Mouse (Mus musculus) retina, adult 2 months (tissue): Measurements from ENCODE around the gene Pxn.

ENCODE experiments used
- DNase-seq: peaks from one replicate; pipeline ENCODE4 v3.0.0-alpha.2; 2012; ENCODE audit warnings: low read depth, low spot score

The Pxn gene

DNA sequence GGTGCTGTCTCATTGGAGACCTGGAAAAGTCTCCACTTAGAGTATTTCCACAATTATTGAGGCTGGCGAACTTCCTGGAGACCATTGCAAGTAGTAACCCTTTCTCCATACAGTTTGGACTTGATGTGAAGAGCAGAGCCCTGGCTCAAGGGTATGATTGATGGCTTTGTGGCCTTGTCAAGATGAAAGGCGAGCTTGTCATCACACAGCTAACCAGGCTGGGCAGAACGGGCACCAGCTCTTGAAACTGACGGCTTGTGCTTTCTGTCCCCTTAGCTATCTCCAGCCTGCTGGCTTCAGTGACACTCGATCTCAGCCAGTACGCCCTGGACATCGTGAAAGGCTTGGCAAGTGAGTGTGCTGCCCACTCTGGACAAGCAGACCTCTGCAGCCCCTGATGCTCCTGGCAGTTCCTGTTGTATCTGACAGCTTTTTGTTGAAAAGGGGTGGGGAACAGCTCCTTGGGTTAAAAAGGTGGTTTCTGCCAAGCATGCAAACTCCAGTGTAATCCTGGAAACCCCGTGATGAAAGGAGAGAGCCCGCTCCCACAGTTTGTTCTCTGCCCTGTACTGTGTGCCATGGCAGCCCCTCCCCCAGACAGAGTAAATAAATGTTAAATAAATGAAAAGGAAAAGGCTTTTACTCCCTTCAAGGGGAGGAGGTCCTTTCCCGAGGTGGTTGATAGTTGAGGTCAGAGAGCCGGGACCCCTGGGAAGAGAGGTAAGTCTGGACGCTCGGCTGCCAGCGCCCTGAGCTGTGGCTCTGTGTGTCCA lies 73.9 kb downstream of the Pxn start:
- DNase-seq = no peak

DNA sequence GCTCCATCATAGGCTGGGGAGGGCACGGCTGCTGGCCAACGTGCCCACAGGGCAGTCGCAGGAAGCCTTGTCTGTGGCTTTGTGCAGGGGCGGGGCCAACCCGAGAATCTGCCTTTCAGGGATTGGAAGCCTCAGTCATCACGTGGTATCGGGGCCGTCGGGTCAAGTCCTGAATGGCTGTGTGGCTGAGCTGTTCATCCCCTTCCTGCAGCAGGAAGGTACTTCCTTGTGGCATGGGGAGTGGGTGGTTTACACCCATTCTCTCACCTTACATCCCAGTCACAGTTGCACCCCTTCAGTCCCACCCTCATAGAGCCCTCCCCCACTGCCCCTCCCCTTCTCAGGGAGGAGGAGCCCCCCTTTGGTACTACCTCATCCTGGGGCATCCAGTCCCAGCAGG lies 75.2 kb downstream of the Pxn start:
- DNase-seq = no peak

DNA sequence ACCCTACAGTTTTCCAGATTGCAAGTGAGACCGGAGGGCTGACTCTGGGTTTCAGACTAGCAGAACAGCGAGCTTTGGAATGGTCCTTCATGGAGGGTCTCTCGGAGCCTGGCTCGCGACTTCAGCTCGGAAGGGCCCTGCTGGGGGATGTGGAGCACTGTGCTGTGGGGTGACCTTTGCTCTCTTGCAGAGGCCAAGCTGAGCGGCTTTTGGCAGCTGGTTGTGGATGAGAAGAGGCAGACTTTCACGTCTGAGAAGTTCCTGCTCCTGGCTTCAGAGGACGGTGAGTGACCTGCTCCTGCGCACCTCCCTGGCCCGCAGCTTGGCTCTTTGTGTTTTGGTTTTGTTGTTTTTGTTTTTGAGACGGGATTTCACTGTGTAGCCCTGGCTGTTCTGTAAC lies 79.1 kb downstream of the Pxn start:
- no peak for DNase-seq

DNA sequence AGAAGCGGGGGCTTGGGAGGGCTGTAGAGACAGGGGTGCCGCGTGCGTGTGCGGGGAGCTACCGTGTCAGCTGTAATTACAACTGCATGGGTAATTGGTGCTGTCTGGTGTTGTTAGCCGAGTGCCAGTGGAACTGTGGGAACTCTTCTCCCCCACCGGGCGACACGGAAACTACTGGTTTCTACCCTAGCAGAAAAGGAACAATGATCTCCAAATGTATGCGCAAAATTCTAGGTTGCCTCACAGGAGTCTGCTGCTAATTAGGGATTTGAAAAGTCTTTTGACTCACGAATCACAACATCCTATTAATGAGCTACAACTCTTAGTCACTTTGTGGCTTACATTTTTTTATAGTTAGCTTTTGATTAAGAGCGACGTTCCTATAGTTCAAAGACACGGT lies 79.7 kb downstream of the Pxn start:
- no peak for DNase-seq

DNA sequence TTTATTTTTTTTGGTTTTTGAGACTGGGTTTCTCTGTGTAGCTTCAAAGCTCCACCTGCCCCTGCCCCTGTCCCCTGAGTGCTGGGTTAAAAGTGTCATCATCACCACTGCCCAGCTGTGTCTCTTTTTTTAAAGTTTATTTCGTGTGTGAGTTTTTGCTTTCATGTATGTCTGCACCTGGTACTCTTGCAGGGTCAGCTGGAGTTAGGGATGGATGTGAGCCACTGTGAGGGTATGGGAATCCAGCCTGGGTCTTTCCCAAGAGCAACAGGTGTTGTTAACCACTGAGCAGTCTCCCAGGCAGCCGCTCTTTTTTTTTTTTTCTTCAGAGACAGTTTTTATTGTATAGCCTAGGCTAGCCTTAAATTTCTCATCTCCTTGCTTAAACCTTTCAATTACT lies 80.3 kb downstream of the Pxn start:
- no peak for DNase-seq

DNA sequence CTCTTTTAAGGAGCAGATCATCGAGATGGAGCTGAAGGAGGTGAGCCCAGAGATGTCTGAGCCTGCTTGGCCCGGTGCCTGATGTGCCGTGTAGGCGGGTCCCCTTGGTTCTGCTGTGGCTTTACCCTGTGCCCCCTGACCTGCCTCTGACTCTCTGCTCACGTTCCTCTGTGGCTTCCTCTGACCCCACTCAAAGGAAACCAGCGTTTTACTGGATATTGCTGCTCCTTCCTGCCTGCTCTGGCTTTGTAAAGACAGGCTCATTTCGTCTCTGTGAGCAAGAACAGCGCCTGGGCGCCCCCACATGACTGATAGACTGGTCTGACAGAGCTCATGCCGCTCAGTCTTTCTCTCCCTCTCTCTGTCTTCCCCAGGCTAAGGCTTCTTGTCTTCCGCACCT lies 84.6 kb downstream of the Pxn start:
- DNase-seq = no peak

DNA sequence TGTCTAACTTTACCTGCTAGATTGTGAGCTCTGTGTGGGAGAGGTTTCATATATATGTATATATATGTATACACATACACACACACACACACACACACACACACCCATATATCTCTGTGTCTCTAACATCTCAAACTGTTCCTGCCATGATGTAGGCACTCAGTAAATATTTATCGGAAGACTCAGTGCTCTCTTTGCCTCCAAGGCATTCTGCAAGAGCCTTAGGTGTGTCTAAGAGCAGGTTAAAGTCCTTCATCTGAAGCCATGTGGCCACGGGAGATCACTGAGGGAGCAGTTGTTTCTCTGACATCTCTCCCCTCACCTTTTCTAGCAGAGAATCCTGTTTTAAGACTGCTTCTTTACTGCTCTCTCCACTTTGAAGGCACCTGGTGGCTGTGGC lies 85.0 kb downstream of the Pxn start:
- no peak for DNase-seq

DNA sequence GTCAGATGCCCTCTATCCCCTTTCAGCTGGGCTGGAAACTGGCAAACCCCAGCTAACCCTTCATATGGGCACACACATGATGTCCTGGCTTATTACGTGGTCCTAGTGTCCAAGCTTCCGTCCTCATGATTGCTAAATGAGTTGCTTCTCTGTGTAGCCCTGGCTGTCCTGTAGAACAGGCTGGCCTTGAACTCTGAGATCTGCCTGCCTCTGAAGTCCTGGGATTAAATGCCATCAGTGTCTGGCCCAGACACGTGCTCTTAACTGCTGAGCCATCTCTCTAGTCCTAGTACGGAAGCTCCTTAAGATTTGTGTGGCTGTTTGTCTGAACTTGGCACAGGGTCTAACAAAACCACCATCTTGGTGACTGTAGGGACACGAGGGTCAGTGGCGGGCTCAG lies 97.1 kb downstream of the Pxn start:
- no peak for DNase-seq
